Mouse (Mus musculus): ENCODE data around the gene Rft1.
A peak's percentile ranks its signal among the peaks of the same experiment; 100 is the strongest.
"Not testable (repeated sequence)": the region's sequence is repeated elsewhere in the genome, so short reads cannot be mapped to it uniquely, and the experiment has no call there.

The Rft1 gene

GRCm38 (mm10) chr14:30671986-30672312 lies 17.8 kb downstream of the Rft1 start:
- peak; percentile 76 to 81 for DNase-seq (ENCODE audit: low spot score in 2 of 2)

DNA sequence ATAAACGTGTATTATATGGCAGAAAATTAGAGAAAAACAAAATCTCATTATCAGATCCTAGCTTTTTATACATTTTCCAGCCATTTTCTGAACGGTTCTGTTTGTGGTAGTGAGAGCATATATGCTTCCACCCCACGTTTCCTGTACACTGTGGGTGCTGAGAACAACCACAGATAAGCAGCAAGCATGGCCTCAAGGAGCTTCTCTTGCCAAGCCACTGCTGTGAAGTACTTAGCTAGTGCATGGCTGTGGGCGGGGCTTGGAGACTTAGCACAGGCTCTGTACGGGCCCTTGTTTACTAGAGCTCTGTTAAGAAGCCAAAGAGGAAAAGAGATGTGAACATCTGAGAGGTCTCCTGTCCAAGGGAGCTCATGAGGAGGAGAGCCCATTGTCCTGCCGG lies 20.8 kb downstream of the Rft1 start:
- no peak for DNase-seq (ENCODE audit: low spot score in 2 of 2)

GRCm38 (mm10) chr14:30682131-30682530 lies 28.0 kb downstream of the Rft1 start:
- DNase-seq (ENCODE audit: low spot score in 2 of 2): no peak

- DNase-seq (ENCODE audit: low spot score in 2 of 2): no peak
Measured at GRCm38 (mm10) chr14:30690685-30691084, 36.5 kb downstream of the Rft1 start.

DNA sequence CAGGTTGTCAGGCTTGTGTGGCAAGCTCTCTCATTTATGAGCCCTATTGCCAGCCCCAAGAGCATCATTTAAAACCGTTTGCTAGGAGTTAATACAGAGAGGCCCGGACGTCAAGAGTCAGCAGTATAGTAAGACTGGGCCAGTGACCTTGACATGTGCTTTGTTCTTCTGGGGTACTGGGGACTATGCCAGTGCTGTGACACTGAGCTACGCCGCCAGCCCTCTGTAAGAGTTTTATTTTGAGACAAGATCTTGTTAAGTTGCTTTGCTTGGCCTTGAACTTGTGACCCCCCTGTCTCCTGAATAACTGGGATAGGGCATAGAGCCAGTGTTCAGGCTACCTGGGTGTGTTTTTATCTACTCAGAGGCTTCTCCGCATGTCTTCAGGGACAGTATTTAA lies 38.3 kb downstream of the Rft1 start:
- no peak for DNase-seq (ENCODE audit: low spot score in 2 of 2)

- DNase-seq (ENCODE audit: low spot score in 2 of 2): peak in 1 of 2 experiments; percentile 10
Measured at GRCm38 (mm10) chr14:30694786-30695185, 40.6 kb downstream of the Rft1 start.

GRCm38 (mm10) chr14:30695609-30696008 lies 41.4 kb downstream of the Rft1 start:
- peak; percentile 60 to 63 for DNase-seq (ENCODE audit: low spot score in 2 of 2)

DNA sequence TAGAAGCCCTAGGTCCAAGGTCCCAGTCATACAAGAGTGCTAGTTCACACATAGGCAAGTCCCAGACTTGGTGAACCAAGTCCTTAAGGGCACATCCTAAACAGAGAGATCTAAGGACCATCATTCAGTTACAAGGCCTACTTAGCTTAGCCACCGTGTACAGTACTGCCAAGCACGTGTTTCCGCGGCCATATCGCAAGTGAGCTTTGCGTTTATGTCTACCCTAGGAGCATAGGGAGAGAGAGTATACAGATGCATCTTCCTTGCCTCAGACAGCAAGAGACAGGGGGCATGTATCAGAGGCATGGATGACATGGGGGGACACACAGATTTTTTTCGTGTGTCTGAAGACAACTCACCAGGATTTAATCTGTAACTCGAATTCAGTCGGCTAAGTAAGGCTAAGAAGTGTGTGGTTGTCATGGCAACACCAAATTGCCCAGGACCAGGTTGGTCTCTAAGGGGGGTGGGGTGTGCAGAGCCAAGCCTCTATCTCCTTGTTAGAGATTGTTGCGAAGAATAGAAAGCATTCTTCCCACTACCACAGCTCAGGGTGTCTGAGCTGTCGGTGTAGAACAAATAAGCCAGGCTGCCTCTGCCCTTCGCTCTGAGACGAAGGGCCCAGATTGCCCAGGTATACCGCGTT lies 43.4 kb downstream of the Rft1 start:
- DNase-seq (ENCODE audit: low spot score in 2 of 2): no peak

- no peak for DNase-seq (ENCODE audit: low spot score in 2 of 2)
Measured at GRCm38 (mm10) chr14:30699656-30700055, 45.5 kb downstream of the Rft1 start.

- no peak for DNase-seq (ENCODE audit: low spot score in 2 of 2)
Measured at GRCm38 (mm10) chr14:30702512-30702911, 48.4 kb downstream of the Rft1 start.

DNA sequence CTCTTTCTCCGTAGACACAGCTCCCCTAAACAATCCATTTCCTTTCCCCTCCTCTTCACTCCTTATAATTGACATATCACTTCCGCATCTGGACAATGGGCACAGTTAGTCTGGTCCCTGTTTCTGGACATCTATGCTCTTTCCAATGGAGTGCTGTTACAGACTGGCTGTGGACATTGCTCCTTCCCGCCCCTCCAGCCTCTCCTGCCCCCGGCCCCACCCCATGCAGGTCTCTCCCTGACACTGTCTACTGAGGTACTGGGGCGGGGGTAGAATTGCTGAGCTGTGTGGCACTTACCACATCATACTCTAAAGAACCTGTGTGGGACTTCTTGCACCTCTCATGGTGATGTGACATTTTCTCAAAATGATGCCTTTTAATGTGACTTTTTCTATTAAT lies 48.9 kb downstream of the Rft1 start:
- DNase-seq (ENCODE audit: low spot score in 2 of 2): no peak

GRCm38 (mm10) chr14:30704098-30704855 lies 50.1 kb downstream of the Rft1 start:
- DNase-seq (ENCODE audit: low spot score in 2 of 2): no peak

GRCm38 (mm10) chr14:30711892-30712291 lies 57.7 kb downstream of the Rft1 start:
- DNase-seq (ENCODE audit: low spot score in 2 of 2): no peak

- no peak for DNase-seq (ENCODE audit: low spot score in 2 of 2)
Measured at GRCm38 (mm10) chr14:30713769-30714168, 59.6 kb downstream of the Rft1 start.

DNA sequence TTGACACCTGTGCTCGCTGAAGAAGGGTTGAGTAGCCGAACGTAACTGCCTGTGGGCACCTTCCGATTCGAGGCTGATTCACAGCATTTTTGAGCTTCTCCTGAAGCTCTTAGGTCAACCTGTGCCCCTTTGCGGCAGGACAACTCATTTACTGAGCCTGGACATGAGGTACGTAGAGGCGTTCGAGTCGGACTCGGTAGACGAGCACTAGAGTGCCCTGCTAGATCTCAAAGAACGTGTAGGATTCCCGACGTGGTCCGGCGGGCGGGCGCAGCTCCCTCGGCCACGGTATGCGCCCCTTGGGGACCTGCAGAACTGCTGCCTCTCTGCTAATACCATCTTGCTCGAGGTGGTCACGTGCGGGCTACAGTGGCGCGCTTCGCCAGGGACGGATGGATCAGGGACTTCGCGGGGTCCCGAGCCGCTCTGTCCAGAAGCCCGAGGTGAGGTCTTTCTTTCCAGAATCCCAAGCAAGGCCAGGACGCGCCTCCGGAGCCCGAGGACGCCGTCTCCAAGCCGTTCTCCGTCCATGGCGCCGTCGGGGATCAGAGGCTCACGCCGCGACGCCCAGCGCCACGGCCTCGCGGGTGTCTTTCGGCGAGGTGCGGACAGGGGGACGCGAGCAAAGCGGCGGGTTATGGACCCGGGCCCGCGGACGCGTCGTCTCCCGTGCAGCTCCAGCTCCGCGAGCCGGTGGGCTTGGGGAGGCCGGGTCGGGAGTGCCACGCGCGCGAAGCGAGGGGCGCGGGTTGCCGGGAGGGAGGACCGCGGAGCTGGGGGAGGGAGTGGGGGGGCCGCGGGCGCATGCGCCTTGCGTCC lies 60.8 kb downstream of the Rft1 start, which contains the start of gene Sfmbt1:
Gene Sfmbt1 (plus strand): TSS at position 51 of the 819 bp plus-strand sequence.
- DNase-seq (ENCODE audit: low spot score in 2 of 2): no peak

GRCm38 (mm10) chr14:30715618-30716050 lies 61.5 kb downstream of the Rft1 start:
- peak; percentile 65 to 75 for DNase-seq (ENCODE audit: low spot score in 2 of 2)

- peak in 1 of 2 experiments; percentile 45 for DNase-seq (ENCODE audit: low spot score in 2 of 2)
Measured at GRCm38 (mm10) chr14:30716051-30716952, 62.1 kb downstream of the Rft1 start.

DNA sequence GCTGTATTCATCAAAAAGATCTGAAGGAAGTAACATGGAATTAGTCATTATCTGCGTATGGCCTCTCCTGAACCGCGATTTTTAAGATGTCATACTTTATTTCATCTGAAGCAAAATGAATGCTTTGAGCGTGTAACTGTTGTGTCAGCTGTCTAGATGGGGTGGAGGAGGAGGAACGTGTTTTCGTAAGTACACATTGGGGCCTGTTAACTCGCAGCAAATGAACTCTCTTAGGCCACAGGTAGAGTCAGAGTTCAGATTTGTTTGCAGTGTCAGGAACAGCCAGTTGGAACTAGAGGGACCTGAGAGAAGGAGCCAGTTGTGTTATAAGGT lies 62.8 kb downstream of the Rft1 start:
- DNase-seq (ENCODE audit: low spot score in 2 of 2): no peak

DNA sequence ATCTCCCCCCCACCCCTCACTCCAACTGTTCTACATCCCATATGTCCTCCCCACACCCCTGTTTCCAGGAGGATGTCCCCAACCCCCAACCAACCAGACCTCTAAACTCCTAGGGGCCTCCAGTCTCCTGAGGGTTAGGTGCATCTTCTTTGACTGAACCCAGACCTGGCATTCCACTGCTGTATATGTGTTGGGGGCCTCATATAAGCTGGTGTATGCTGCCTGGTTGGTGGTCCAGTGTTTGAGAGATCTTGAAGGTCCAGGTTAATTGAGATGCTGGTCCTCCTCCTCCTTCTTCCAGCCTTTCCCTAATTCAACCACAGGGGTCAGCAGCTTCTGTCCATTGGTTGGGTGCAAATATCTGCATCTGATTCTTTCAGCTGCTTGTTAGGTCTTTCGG lies 64.5 kb downstream of the Rft1 start:
- DNase-seq (ENCODE audit: low spot score in 2 of 2): not testable (repeated sequence)

DNA sequence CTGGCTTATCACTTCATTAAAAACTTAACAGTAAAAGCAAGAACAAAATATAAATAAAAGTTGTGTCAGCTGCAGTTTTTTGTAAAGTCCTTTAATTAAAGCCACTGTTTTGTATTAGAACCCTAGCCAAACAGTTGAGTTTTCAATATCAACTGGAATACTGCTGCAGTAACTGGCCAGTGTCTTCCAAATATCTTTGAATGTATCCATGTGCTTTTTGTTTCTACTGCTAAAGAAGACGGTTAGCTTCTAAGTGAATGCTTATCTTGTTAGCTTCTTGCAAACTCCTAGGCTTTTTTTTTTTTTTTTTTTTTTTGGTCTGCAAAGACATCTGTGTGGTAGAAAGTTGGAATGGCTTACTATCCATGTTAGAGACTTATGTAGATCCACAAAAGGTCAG lies 65.4 kb downstream of the Rft1 start:
- no peak for DNase-seq (ENCODE audit: low spot score in 2 of 2)

DNA sequence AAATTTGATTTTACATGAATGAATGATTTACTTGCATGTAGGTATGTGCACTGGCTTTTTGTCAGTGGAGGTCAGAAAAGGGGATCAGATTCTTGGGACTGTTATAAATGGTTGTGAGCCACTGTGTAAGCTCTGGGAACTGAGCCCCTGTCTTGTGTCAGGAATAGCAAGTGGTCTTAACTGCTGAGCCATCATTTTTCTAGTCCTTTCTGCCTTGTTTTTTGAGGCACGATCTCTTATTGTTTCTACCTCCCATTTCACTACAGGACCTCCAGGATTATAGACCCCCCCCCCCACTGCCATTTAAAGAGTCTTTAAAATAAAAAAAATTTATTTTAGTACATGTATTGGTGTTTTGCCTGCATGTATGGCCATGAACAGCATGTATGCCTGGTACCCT lies 67.7 kb downstream of the Rft1 start:
- DNase-seq (ENCODE audit: low spot score in 2 of 2): no peak

DNA sequence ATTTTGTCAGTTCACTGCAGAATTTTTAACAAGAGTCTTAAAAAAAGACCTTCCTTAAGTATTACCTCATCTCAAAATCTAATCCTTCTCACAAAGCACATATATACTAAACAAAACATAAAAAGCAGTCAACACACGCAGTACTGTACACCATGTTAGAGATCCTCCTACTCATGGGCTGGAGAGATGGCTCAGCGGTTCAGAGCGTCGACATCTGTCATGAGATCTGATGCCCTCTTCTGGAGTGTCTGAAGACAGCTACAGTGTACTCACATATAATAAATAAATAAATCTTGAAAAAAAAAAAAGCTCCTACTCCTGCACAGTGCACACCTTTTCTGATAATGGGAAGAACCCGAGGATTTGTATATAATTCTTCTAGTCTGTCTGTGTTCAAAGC lies 68.2 kb downstream of the Rft1 start:
- no peak for DNase-seq (ENCODE audit: low spot score in 2 of 2)

Data from right cerebral cortex, postnatal 36 days (tissue).